Mouse (Mus musculus) MEL (cell line): ENCODE measurements around the gene Ubfd1. TPM values are rescaled to one million over a fixed set of nuclear protein-coding genes. Genes with fewer than 3 reads are reported as not detected.

Experiments
- DNase-seq: peaks from one replicate; pipeline ENCODE4 v3.0.0; 2011; ENCODE audit warnings: low read depth, low spot score
- H3K27ac ChIP-seq: 2 replicates; pipeline ENCODE4 v1.5.1; 2012; ENCODE audit warnings: low read depth, mild to moderate bottlenecking, control low read depth, low read length, moderate library complexity; ENCODE audit not compliant: control insufficient read depth
- H3K27me3 ChIP-seq, 2 experiments: fragments of 150-350 bp in 1 of 2; sonication (generic) in 1 of 2; 2 replicates each; pipeline ENCODE4 v1.6.1; 2012; ENCODE audit warnings: low read length in 2 of 2, mild to moderate bottlenecking in 2 of 2, improper control_type of control experiment in 1 of 2, moderate library complexity in 1 of 2; ENCODE audit not compliant: insufficient read depth in 2 of 2, control insufficient read depth in 1 of 2
- H3K36me3 ChIP-seq, 2 experiments: 2 replicates each; pipeline ENCODE4 v1.6.1; 2012 to 2014; ENCODE audit warnings: low read length in 2 of 2, improper control_type of control experiment in 1 of 2, inconsistent platforms in 1 of 2, mild to moderate bottlenecking in 1 of 2; ENCODE audit not compliant: insufficient read depth in 2 of 2, control insufficient read depth in 1 of 2
- H3K4me1 ChIP-seq, 2 experiments: fragments of 150-350 bp in 1 of 2; sonication (generic) in 1 of 2; 2 replicates each; pipeline ENCODE4 v1.6.1; 2012; ENCODE audit warnings: low read length in 2 of 2, improper control_type of control experiment in 1 of 2, mild to moderate bottlenecking in 1 of 2; ENCODE audit not compliant: insufficient read depth in 2 of 2, control insufficient read depth in 1 of 2
- H3K4me3 ChIP-seq, 2 experiments: fragments of 150-350 bp in 1 of 2; sonication (generic) in 1 of 2; 2 replicates each; pipeline ENCODE4 v1.5.1; 2012; ENCODE audit warnings: low read depth in 2 of 2, low read length in 2 of 2, mild to moderate bottlenecking in 2 of 2, moderate library complexity in 2 of 2, control low read depth in 1 of 2, improper control_type of control experiment in 1 of 2; ENCODE audit not compliant: control insufficient read depth in 1 of 2, insufficient read depth in 1 of 2
- H3K79me2 ChIP-seq: 2 replicates; pipeline ENCODE4 v1.6.1; 2012; ENCODE audit warnings: mild to moderate bottlenecking, low read length, moderate library complexity; ENCODE audit not compliant: control insufficient read depth, poor library complexity, insufficient read depth
- H3K9ac ChIP-seq: 2 replicates; pipeline ENCODE4 v1.6.1; 2012; ENCODE audit warnings: low read depth, mild to moderate bottlenecking, control low read depth, low read length, moderate library complexity; ENCODE audit not compliant: control insufficient read depth, poor library complexity, severe bottlenecking
- H3K9me3 ChIP-seq: fragments of 150-350 bp; sonication (generic); replicated peaks from 2 replicates; pipeline ENCODE4 v1.6.1; 2012; ENCODE audit warnings: mild to moderate bottlenecking, low read length, improper control_type of control experiment, moderate library complexity; ENCODE audit not compliant: insufficient read depth
- BHLHE40 ChIP-seq: IDR thresholded peaks from 2 replicates; pipeline ENCODE4 v1.6.1; 2012; ENCODE audit warnings: low read depth, mild to moderate bottlenecking, inconsistent platforms, low read length, improper control_type of control experiment, borderline replicate concordance
- CTCF ChIP-seq, 3 experiments: IDR thresholded peaks in 2 of 3; conservative IDR thresholded peaks in 1 of 3; 2 replicates each; pipeline ENCODE4 v1.5.1; 2011 to 2012; ENCODE audit warnings: low read length in 3 of 3, low read depth in 2 of 3, mild to moderate bottlenecking in 2 of 3, improper control_type of control experiment in 1 of 3, inconsistent platforms in 1 of 3, mixed read lengths in 1 of 3, moderate library complexity in 1 of 3; ENCODE audit not compliant: control insufficient read depth in 1 of 3, insufficient read depth in 1 of 3, poor library complexity in 1 of 3, severe bottlenecking in 1 of 3
- ELF1 ChIP-seq: IDR thresholded peaks from 2 replicates; pipeline ENCODE4 v1.6.1; 2014; ENCODE audit warnings: low read depth, mild to moderate bottlenecking, inconsistent platforms, low read length, improper control_type of control experiment, moderate library complexity
- EP300 ChIP-seq, 2 experiments: IDR thresholded peaks; 2 replicates each; pipeline ENCODE4 v1.6.1; 2011; ENCODE audit warnings: improper control_type of control experiment in 2 of 2, low read length in 2 of 2, low read depth in 1 of 2, mild to moderate bottlenecking in 1 of 2
- ETS1 ChIP-seq: IDR thresholded peaks from 2 replicates; pipeline ENCODE4 v1.6.1; 2012; ENCODE audit warnings: low read depth, mild to moderate bottlenecking, inconsistent platforms, low read length, improper control_type of control experiment, moderate library complexity
- GABPA ChIP-seq: IDR thresholded peaks from 2 replicates; pipeline ENCODE4 v1.6.1; 2012; ENCODE audit warnings: low read depth, mild to moderate bottlenecking, inconsistent platforms, low read length, improper control_type of control experiment, moderate library complexity
- GATA1 ChIP-seq: IDR thresholded peaks from 2 replicates; pipeline ENCODE4 v1.6.1; 2011; ENCODE audit warnings: low read depth, low read length, improper control_type of control experiment
- HCFC1 ChIP-seq: IDR thresholded peaks from 2 replicates; pipeline ENCODE4 v1.6.1; 2012; ENCODE audit warnings: low read depth, mild to moderate bottlenecking, inconsistent platforms, low read length, improper control_type of control experiment, moderate library complexity
- JUND ChIP-seq: IDR thresholded peaks from 2 replicates; pipeline ENCODE4 v1.6.1; 2011; ENCODE audit warnings: low read depth, mild to moderate bottlenecking, improper control_type of control experiment, low read length
- MAFK ChIP-seq: IDR thresholded peaks from 2 replicates; pipeline ENCODE4 v1.6.1; 2011; ENCODE audit warnings: low read depth, mild to moderate bottlenecking, low read length, improper control_type of control experiment, borderline replicate concordance
- MAX ChIP-seq: IDR thresholded peaks from 2 replicates; pipeline ENCODE4 v1.6.1; 2011; ENCODE audit warnings: low read length, improper control_type of control experiment
- MAZ ChIP-seq: IDR thresholded peaks from 2 replicates; pipeline ENCODE4 v1.6.1; 2012; ENCODE audit warnings: low read depth, mild to moderate bottlenecking, inconsistent platforms, low read length, improper control_type of control experiment
- MEF2A ChIP-seq: IDR thresholded peaks from 2 replicates; pipeline ENCODE4 v1.6.1; 2014; ENCODE audit warnings: low read depth, mild to moderate bottlenecking, inconsistent platforms, low read length, improper control_type of control experiment; ENCODE audit not compliant: poor library complexity, insufficient replicate concordance, severe bottlenecking; ENCODE audit errors: extremely low read depth
- MXI1 ChIP-seq: IDR thresholded peaks from 2 replicates; pipeline ENCODE4 v1.6.1; 2011; ENCODE audit warnings: mild to moderate bottlenecking, low read depth, low read length, improper control_type of control experiment
- MYC ChIP-seq: IDR thresholded peaks from 2 replicates; pipeline ENCODE4 v1.6.1; 2011; ENCODE audit warnings: low read depth, mild to moderate bottlenecking, low read length, improper control_type of control experiment, moderate library complexity
- NRF1 ChIP-seq: IDR thresholded peaks from 2 replicates; pipeline ENCODE4 v1.6.1; 2014; ENCODE audit warnings: low read depth, mild to moderate bottlenecking, inconsistent platforms, low read length, improper control_type of control experiment, moderate library complexity; ENCODE audit not compliant: poor library complexity, insufficient read depth, severe bottlenecking
- POLR2AphosphoS2 ChIP-seq: IDR thresholded peaks from 2 replicates; pipeline ENCODE4 v1.6.1; 2011; ENCODE audit warnings: low read length, improper control_type of control experiment
- RCOR1 ChIP-seq: IDR thresholded peaks from 2 replicates; pipeline ENCODE4 v1.6.1; 2012; ENCODE audit warnings: low read depth, mild to moderate bottlenecking, inconsistent platforms, low read length, improper control_type of control experiment
- SIN3A ChIP-seq: IDR thresholded peaks from 2 replicates; pipeline ENCODE4 v1.6.1; 2012; ENCODE audit warnings: low read length, improper control_type of control experiment, inconsistent platforms
- TAL1 ChIP-seq: IDR thresholded peaks from 2 replicates; pipeline ENCODE4 v1.6.1; 2012; ENCODE audit warnings: mild to moderate bottlenecking, inconsistent platforms, low read length, moderate library complexity, mixed read lengths
- TBP ChIP-seq: IDR thresholded peaks from 2 replicates; pipeline ENCODE4 v1.8.0; 2011; ENCODE audit warnings: low read depth, low read length, improper control_type of control experiment
- TCF12 ChIP-seq: IDR thresholded peaks from 2 replicates; pipeline ENCODE4 v1.6.1; 2014; ENCODE audit warnings: low read depth, mild to moderate bottlenecking, inconsistent platforms, low read length, improper control_type of control experiment, moderate library complexity
- polyA plus RNA-seq, 2 experiments: library from polyadenylated mRNA; stranded (reverse) in 1 of 2; unstranded in 1 of 2; fragments of >175 nt in 1 of 2; fragments of >200 nt in 1 of 2; gene quantifications; 2 replicates each; pipeline versions ENCODE4 v1.2.1 to v1.2.4; 2012; ENCODE audit warnings: low replicate concordance in 2 of 2, low read depth in 1 of 2; ENCODE audit not compliant: insufficient read length in 2 of 2, insufficient read depth in 1 of 2, missing spikeins in 1 of 2
- total RNA-seq: library from RNA; depleted of rRNA; stranded (reverse); fragments of 300-350 nt; gene quantifications from 2 replicates; pipeline ENCODE4 v1.2.3, GENCODE M21; 2012

Ubfd1 gene
- total and polyA plus RNA-seq, 3 experiments = 31.2 to 33.8 TPM; not detected in 1

- Histone ChIP-seq H3K79me2 (no peaks in the 10 kb centered on the region), H3K9ac (no peak overlapping the region), H3K4me1 (peaks cover 12 to 24% of the 10 kb centered on the region in 2 experiments), H3K27ac (no peak overlapping the region), H3K9me3 (no peaks in the 10 kb centered on the region), H3K27me3 (no peaks in the 10 kb centered on the region), H3K36me3 (peaks cover 0 to 24% of the 10 kb centered on the region in 2 experiments; a peak in 2 of 4 replicates), H3K4me3 (no peak overlapping the region)
- DNase-seq = no peak
- TF ChIP-seq ETS1 (no peak), TBP (no peak), JUND (no peak), SIN3A (no peak), NRF1 (no peak), MAFK (no peak), GABPA (no peak), TAL1 (no peak), MYC (no peak), MEF2A (no peak), POLR2AphosphoS2 (no peak), ELF1 (no peak), MAX (no peak)
These were observed 21.8 kb upstream of the Ubfd1 start for GRCm38 (mm10) chr7:122045181-122045634.

DNA sequence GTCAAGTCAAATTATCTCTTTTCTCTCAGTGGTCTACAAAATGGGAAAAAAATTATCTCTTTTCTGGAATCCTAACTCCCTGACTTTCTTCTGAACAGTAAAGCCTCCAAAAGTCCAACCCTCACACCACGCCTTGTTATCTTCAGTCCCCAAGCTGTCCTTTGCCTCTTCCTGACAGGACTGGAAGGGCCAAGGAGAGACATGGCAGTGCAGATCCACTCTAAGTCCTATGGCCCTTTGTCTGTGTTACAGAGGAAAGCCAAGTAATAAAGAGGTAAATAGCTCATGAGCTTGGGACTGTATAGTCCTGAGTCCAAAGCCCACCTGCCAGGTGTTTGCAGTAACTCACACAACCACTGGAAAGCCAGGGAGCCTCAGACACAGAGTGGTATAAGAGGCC, 21.3 kb upstream of the Ubfd1 start:
- TF ChIP-seq TAL1 (0 out of 2 replicates have a peak, but pooled peaks have one; percentile 12), CTCF (IDR thresholded peaks at IDR 0.05 in 2 of 3, conservative IDR thresholded peaks at IDR 0.05 in 1 of 3; ENCODE audit: control insufficient read depth in 1 of 3, insufficient read depth in 1 of 3, low read depth in 2 of 3, low read length in 3 of 3, poor library complexity in 1 of 3, severe bottlenecking in 1 of 3) (no peak)
- TF ChIP-seq, all 39 proteins: peak for 1
- peaks cover 0 to 24% of the 10 kb centered on the region in 2 experiments; a peak in 2 of 4 replicates for H3K36me3 ChIP-seq
- no peaks in the 10 kb centered on the region for H3K27me3 ChIP-seq
- H3K4me3 ChIP-seq = no peak overlapping the region
- no peaks in the 10 kb centered on the region for H3K9me3 ChIP-seq
- no peak for DNase-seq
- H3K27ac ChIP-seq = no peak overlapping the region
- peaks cover 12 to 24% of the 10 kb centered on the region in 2 experiments for H3K4me1 ChIP-seq
- no peaks in the 10 kb centered on the region for H3K79me2 ChIP-seq
- H3K9ac ChIP-seq = no peak overlapping the region

- DNase-seq = peak; percentile 93
- Histone ChIP-seq H3K4me3 (no peak overlapping the region), H3K27me3 (no peaks in the 10 kb centered on the region), H3K27ac (peak overlapping the region; percentile 81), H3K9me3 (no peaks in the 10 kb centered on the region), H3K4me1 (peaks cover 12 to 24% of the 10 kb centered on the region in 2 experiments), H3K79me2 (no peaks in the 10 kb centered on the region), H3K36me3 (peaks cover 0 to 24% of the 10 kb centered on the region in 2 experiments; a peak in 2 of 4 replicates), H3K9ac (peak overlapping the region; percentile 15; the same call in 1 of the 2 replicates)
- TF ChIP-seq MAZ = no peak
- peak; percentile 81 for TF ChIP-seq RCOR1
- TF ChIP-seq MEF2A = no peak
- 0 out of 2 replicates have a peak, but pooled peaks have one; percentile 20 for TF ChIP-seq HCFC1
- TF ChIP-seq TAL1 = peak; percentile 39; the same call in 1 of the 2 replicates
- TF ChIP-seq TBP = 0 out of 2 replicates have a peak, but pooled peaks have one; percentile 8
- TF ChIP-seq EP300 (IDR thresholded peaks at IDR 0.05; ENCODE audit: low read depth in 1 of 2, low read length in 2 of 2) = peak; percentile 82 to 86
- TF ChIP-seq MAFK = no peak
- TF ChIP-seq GATA1 = peak; percentile 95
- peak; percentile 100 for TF ChIP-seq ETS1
- TF ChIP-seq MYC = peak; percentile 89; the same call in 1 of the 2 replicates
- TF ChIP-seq TCF12 = peak; percentile 63; the same call in 1 of the 2 replicates
- TF ChIP-seq MAX = peak; percentile 80
- peak; percentile 80 for TF ChIP-seq MXI1
- peak; percentile 85 for TF ChIP-seq SIN3A
- TF ChIP-seq BHLHE40 = peak; percentile 76
These were observed 20.2 kb upstream of the Ubfd1 start for GRCm38 (mm10) chr7:122046813-122047212.
